Mouse (Mus musculus): ENCODE results near the gene Col4a2.

The Col4a2 gene

GRCm38 (mm10) chr8:11312349-11313175, at the start of gene Col4a2, which contains the start of gene Col4a1:
Gene Col4a2, plus strand, starts transcription at chr8:11312805.
Gene Col4a1, minus strand, starts transcription at chr8:11312826.
- DNase-seq: peak in 1 of 2 experiments; percentile 10

- DNase-seq: no peak
Observed at GRCm38 (mm10) chr8:11263848-11264247, 48.8 kb upstream of the Col4a2 start.

GRCm38 (mm10) chr8:11265971-11266370, 46.6 kb upstream of the Col4a2 start:
- no peak for DNase-seq

GRCm38 (mm10) chr8:11266471-11266870, 46.1 kb upstream of the Col4a2 start:
- no peak for DNase-seq

- DNase-seq: no peak
Observed at GRCm38 (mm10) chr8:11268753-11269152, 43.9 kb upstream of the Col4a2 start.

GRCm38 (mm10) chr8:11270826-11271225, 41.8 kb upstream of the Col4a2 start:
- DNase-seq: peak in 1 of 2 experiments; percentile 7

GRCm38 (mm10) chr8:11272205-11272604, 40.4 kb upstream of the Col4a2 start:
- no peak for DNase-seq

GRCm38 (mm10) chr8:11273506-11274158, 39.0 kb upstream of the Col4a2 start:
- DNase-seq: no peak

- DNase-seq: no peak
Observed at GRCm38 (mm10) chr8:11274415-11274814, 38.2 kb upstream of the Col4a2 start.

GRCm38 (mm10) chr8:11276286-11276685, 36.3 kb upstream of the Col4a2 start:
- DNase-seq: no peak

- DNase-seq: no peak
Observed at GRCm38 (mm10) chr8:11277602-11278051, 35.0 kb upstream of the Col4a2 start.

GRCm38 (mm10) chr8:11278101-11278611, 34.4 kb upstream of the Col4a2 start:
- no peak for DNase-seq

GRCm38 (mm10) chr8:11279296-11279826, 33.2 kb upstream of the Col4a2 start:
- no peak for DNase-seq

GRCm38 (mm10) chr8:11280721-11281268, 31.8 kb upstream of the Col4a2 start:
- DNase-seq: no peak

GRCm38 (mm10) chr8:11282139-11282538, 30.5 kb upstream of the Col4a2 start:
- no peak for DNase-seq

GRCm38 (mm10) chr8:11282696-11283095, 29.9 kb upstream of the Col4a2 start:
- no peak for DNase-seq

- DNase-seq: no peak
Observed at GRCm38 (mm10) chr8:11283217-11283616, 29.4 kb upstream of the Col4a2 start.

GRCm38 (mm10) chr8:11285437-11285836, 27.2 kb upstream of the Col4a2 start:
- no peak for DNase-seq

- DNase-seq: no peak
Observed at GRCm38 (mm10) chr8:11287139-11287538, 25.5 kb upstream of the Col4a2 start.

- no peak for DNase-seq
Observed at GRCm38 (mm10) chr8:11288286-11288685, 24.3 kb upstream of the Col4a2 start.

- no peak for DNase-seq
Observed at GRCm38 (mm10) chr8:11290533-11290932, 22.1 kb upstream of the Col4a2 start.

- no peak for DNase-seq
Observed at GRCm38 (mm10) chr8:11292611-11293010, 20.0 kb upstream of the Col4a2 start.

GRCm38 (mm10) chr8:11296282-11296943, 16.2 kb upstream of the Col4a2 start:
- no peak for DNase-seq

All from spleen, adult 18-20 months (tissue).